Mouse (Mus musculus) brown adipose tissue, adult 24 weeks (tissue): Measurements from ENCODE around the gene Nfatc3. TPM values are rescaled to one million over a fixed set of nuclear protein-coding genes. Genes with fewer than 3 reads are reported as not detected.

Experiments
- H3K27ac ChIP-seq: fragments of 200-500 bp; replicated peaks from 2 replicates; pipeline ENCODE4 v1.5.1; 2012; ENCODE audit warnings: low read depth, mild to moderate bottlenecking, low read length
- H3K4me1 ChIP-seq: fragments of 200-500 bp; 2 replicates; pipeline ENCODE4 v1.6.1; 2012; ENCODE audit warnings: low read length, mixed read lengths; ENCODE audit not compliant: control insufficient read depth, insufficient read depth, insufficient read length
- H3K4me3 ChIP-seq: fragments of 200-500 bp; 2 replicates; pipeline ENCODE4 v1.5.1; 2012; ENCODE audit warnings: low read depth, mild to moderate bottlenecking, low read length, moderate library complexity; ENCODE audit not compliant: insufficient read depth
- polyA plus RNA-seq: library from polyadenylated mRNA; stranded (reverse); fragments of >200 nt; gene quantifications from 2 replicates; pipeline ENCODE4 v1.2.4, GENCODE M21; 2012; ENCODE audit not compliant: missing spikeins, insufficient read depth, insufficient read length

The Nfatc3 gene
- polyA plus RNA-seq, 1 experiment: 28.2 TPM

DNA sequence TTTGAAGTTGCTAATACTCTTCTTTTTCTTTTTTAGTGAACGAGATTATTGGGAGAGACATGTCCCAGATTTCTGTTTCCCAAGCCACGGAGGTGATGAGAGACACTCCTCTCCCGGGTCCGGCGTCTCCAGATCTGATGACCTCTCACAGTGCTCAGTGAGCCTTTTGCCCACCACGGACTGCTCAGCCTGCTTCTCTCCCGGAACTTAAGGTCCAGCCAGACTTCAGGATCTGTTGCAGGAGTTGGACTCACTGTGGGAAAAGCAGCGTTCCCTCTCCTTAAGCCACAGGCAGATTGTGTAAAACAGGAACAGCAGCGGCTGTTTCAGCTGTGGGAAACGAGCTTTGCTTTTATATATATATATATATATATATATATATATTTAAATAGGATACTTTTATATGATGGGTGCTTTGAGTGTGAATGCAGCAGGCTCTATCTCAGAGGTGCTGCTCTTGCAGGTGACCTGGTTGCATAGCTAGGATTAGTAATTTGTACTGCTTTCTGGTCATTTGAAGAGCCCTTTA lies 69.3 kb downstream of the Nfatc3 start:
- no peaks in the 10 kb centered on the region for H3K4me1 ChIP-seq
- no peak overlapping the region for H3K27ac ChIP-seq
- no peak overlapping the region for H3K4me3 ChIP-seq

DNA sequence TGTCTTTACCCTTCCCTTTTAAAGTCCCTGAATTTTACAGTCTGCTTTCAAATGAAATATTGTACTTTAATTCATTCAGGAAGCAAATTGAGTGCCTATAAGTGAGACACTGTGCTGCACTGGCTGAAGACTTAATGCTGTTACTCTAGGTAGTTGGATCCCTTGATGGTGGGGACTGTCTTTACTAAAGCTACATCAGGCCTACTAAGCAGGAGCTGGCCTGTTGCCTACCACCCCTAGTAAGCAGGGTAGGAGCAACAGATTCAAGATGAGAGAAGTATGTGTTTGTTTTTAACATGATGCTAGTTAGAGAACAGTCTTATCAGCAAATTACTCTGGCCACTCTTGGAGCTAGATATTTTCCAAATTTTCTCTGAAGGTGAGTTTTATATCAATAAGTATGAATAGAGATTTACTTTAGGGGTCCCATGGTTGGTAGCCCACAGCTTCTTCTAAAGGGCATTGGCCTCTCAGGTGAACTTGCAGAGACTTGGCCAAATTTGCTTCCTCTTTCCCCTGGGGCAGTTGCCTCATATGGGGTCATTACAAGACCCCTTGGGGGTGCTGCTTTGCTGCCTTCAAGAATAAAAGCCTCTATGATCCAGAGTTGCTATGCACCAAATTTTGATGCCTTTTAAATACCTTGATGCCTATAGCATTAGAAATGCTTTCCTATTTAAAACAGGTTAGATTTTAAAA lies 70.7 kb downstream of the Nfatc3 start:
- no peak overlapping the region for H3K27ac ChIP-seq
- H3K4me1 ChIP-seq: no peaks in the 10 kb centered on the region
- no peak overlapping the region for H3K4me3 ChIP-seq

GRCm38 (mm10) chr8:106129997-106130396 lies 71.4 kb downstream of the Nfatc3 start:
- H3K27ac ChIP-seq: no peak overlapping the region
- no peaks in the 10 kb centered on the region for H3K4me1 ChIP-seq
- no peak overlapping the region for H3K4me3 ChIP-seq

GRCm38 (mm10) chr8:106130505-106130904 lies 71.9 kb downstream of the Nfatc3 start:
- no peak overlapping the region for H3K4me3 ChIP-seq
- no peaks in the 10 kb centered on the region for H3K4me1 ChIP-seq
- no peak overlapping the region for H3K27ac ChIP-seq

DNA sequence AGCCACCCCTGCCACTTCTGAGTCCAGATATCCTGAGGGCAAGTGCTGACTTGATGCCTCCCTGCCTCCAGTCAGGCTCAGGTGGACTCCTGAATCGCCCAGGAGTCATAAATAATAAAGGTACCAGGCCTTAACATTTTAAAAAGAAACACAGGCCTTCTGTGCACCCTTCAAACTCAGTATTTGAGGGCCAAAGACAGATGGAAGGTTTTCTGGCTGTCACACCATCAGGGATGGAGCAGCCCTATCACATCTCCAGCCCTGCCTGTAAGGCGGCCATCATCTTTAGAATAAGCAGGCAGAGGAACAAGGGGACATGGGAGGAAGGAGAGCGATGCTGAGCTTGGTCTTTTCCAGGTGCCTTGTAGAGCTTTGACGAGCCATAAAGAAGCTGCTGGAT lies 72.4 kb downstream of the Nfatc3 start:
- H3K27ac ChIP-seq: no peak overlapping the region
- H3K4me3 ChIP-seq: no peak overlapping the region
- H3K4me1 ChIP-seq: peaks cover 3% of the 10 kb centered on the region; the same call in 1 of the 2 replicates

GRCm38 (mm10) chr8:106131488-106132222 lies 73.0 kb downstream of the Nfatc3 start:
- Histone ChIP-seq H3K4me3 (no peak overlapping the region), H3K27ac (no peak overlapping the region), H3K4me1 (peaks cover 3% of the 10 kb centered on the region)

DNA sequence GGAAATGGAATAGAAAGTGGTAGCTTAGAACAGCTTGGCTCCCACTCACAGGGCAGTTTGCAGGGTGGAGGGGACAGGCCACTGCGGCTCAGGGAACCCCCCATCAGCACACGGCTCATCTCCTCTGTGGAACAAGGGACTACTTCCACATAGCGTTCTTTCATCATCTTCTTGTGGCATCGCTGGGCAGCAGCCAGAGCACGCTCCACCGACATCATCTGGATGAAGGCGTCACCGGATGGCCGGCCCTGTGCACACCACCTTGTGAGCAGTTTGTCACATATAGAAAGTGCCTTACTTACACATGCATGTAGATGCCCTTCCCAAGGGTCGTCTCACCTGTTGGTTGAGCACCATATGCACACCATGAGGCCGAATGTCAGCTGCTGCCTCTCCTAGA lies 73.7 kb downstream of the Nfatc3 start:
- no peak overlapping the region for H3K4me3 ChIP-seq
- H3K4me1 ChIP-seq: peaks cover 9% of the 10 kb centered on the region
- no peak overlapping the region for H3K27ac ChIP-seq

- H3K4me3 ChIP-seq: no peak overlapping the region
- no peak overlapping the region for H3K27ac ChIP-seq
- H3K4me1 ChIP-seq: peaks cover 12% of the 10 kb centered on the region
Observed at GRCm38 (mm10) chr8:106133526-106133925, 74.9 kb downstream of the Nfatc3 start.

DNA sequence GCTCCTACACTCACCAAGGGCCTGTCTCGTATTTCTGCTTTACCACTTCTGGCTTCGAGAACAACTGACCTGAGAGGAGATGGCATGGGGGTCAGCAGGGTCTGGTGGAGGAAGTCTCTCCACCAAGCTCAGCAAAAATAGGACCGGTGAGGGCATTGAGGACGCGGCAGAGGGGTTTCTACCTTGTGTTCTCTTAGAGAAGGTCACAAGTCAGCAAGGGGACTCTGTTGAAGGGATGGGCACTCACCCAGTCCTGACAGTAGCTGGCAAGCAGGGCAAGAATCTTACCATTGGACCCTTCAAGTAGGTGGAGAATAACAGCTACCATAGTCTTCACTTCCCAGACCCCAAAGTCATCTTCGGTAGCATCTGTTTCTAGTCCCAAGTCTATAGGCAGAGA lies 75.3 kb downstream of the Nfatc3 start:
- no peak overlapping the region for H3K27ac ChIP-seq
- H3K4me3 ChIP-seq: no peak overlapping the region
- peaks cover 12% of the 10 kb centered on the region for H3K4me1 ChIP-seq

DNA sequence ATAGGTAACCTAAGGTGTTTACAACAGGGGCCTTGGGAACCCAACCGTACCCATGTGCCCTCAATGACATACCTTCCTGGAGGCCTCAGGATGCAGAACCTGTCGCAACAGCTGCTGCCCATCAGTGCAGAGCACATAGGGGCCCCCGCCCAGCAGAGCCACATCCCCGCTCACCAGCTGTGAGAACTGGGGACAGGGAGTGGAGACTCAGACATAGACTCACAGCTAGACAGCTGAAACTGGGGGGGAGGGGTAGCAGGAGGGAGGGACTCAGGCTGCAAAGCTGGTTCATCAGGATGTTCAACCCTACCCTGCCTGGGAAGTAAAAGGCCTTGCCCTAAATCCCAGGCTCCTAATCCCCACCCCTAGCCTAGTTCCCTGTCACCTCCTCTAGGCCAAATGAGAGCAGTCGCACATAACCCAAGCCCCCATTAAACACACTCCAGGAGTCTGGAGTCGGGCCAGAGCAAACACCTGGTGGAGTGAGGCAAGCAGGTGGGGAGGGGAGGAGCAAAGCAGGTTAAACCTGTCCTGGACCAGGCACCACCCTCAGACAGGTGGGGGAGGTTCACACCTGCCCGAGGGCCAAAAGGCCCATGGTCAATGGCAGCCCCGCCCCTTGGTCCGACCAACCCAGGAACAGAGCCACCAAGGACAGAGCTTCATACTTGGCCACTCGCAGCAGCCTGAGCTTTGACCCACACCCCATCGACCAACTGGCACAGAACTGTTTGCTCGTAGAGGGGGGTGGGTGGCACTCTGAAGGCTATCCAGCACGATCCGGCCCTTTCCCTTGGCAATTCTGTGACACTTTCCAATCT lies 76.3 kb downstream of the Nfatc3 start:
- Histone ChIP-seq H3K27ac (no peak overlapping the region), H3K4me3 (no peak overlapping the region), H3K4me1 (peaks cover 12% of the 10 kb centered on the region)

DNA sequence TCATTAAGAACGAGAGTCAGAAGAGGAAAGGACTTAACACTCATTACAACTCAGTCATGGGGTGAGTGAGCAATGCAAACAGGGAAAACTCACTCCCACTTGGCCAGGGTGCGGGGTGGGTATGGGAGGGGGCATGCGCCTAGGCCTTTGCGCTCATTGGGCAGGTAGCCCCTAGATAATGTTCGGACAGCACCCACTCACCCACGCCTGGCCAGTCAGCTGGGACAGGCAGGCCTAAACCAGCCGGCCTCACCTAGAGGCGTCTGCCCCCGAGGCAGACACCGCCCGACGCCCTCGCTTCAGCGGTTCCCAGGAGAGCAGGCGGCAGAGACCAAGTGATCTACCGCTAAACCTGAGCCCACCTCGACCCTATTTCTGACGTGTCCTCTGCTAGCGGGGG lies 77.0 kb downstream of the Nfatc3 start:
- Histone ChIP-seq H3K27ac (no peak overlapping the region), H3K4me3 (no peak overlapping the region), H3K4me1 (peaks cover 12% of the 10 kb centered on the region)

- Histone ChIP-seq H3K4me1 (peaks cover 12% of the 10 kb centered on the region), H3K27ac (0 out of 2 replicates have a peak within 1 kb of the TSS, but pooled peaks have one; percentile 63), H3K4me3 (peak within 1 kb of the TSS; percentile 81)
Observed at GRCm38 (mm10) chr8:106136156-106137130, 77.8 kb downstream of the Nfatc3 start, which contains the start of gene Esrp2. TSS of gene Esrp2 (minus strand) at chr8:106136974.

- Histone ChIP-seq H3K4me1 (peaks cover 12% of the 10 kb centered on the region), H3K27ac (0 out of 2 replicates have a peak overlapping the region, but pooled peaks have one; percentile 63), H3K4me3 (peak overlapping the region; percentile 81)
Observed at GRCm38 (mm10) chr8:106137218-106137905, 78.7 kb downstream of the Nfatc3 start.
